Mouse (Mus musculus) ES-E14 (cell line): Measurements from ENCODE around the gene Serpina10. TPM values are rescaled to one million over a fixed set of nuclear protein-coding genes. Genes with fewer than 3 reads are reported as not detected.

ENCODE experiments used
- DNase-seq: peaks from one replicate; pipeline ENCODE4 v3.0.0-alpha.2; 2013; ENCODE audit warnings: low read depth, low spot score
- H3K27ac ChIP-seq: 2 replicates; pipeline ENCODE4 v1.5.1; 2012; ENCODE audit warnings: low read depth, mild to moderate bottlenecking, low read length, moderate library complexity, mixed read lengths; ENCODE audit not compliant: poor library complexity, insufficient read depth, severe bottlenecking
- H3K36me3 ChIP-seq: 2 replicates; pipeline ENCODE4 v1.6.1; 2012; ENCODE audit warnings: mild to moderate bottlenecking, low read length, moderate library complexity, mixed read lengths; ENCODE audit not compliant: control insufficient read depth, poor library complexity, insufficient read depth, severe bottlenecking
- H3K4me1 ChIP-seq, 2 experiments: fragments of 150-350 bp in 1 of 2; sonication (generic) in 1 of 2; 2 replicates each; pipeline ENCODE4 v1.6.1; 2012; ENCODE audit warnings: low read length in 2 of 2, mild to moderate bottlenecking in 1 of 2, mixed read lengths in 1 of 2; ENCODE audit not compliant: control insufficient read depth in 2 of 2, insufficient read depth in 2 of 2, poor library complexity in 1 of 2
- H3K4me3 ChIP-seq, 2 experiments: fragments of 150-350 bp in 1 of 2; sonication (generic) in 1 of 2; 2 replicates each; pipeline ENCODE4 v1.5.1; 2012; ENCODE audit warnings: low read length in 2 of 2, low read depth in 1 of 2, mild to moderate bottlenecking in 1 of 2, mixed read lengths in 1 of 2; ENCODE audit not compliant: insufficient read depth in 1 of 2, poor library complexity in 1 of 2, severe bottlenecking in 1 of 2
- H3K9ac ChIP-seq: 2 replicates; pipeline ENCODE4 v1.6.1; 2012; ENCODE audit warnings: low read depth, mild to moderate bottlenecking, low read length, mixed read lengths; ENCODE audit not compliant: poor library complexity, insufficient read depth, severe bottlenecking
- H3K9me3 ChIP-seq: fragments of 150-350 bp; sonication (generic); 2 replicates; pipeline ENCODE4 v1.6.1; 2012; ENCODE audit warnings: low read depth, mild to moderate bottlenecking, low read length; ENCODE audit not compliant: control insufficient read depth, insufficient read depth
- CHD2 ChIP-seq: IDR thresholded peaks from 2 replicates; pipeline ENCODE4 v1.6.1; 2014; ENCODE audit warnings: mild to moderate bottlenecking, low read depth, low read length, inconsistent platforms
- HCFC1 ChIP-seq: IDR thresholded peaks from 2 replicates; pipeline ENCODE4 v1.6.1; 2012; ENCODE audit warnings: low read length, inconsistent platforms, borderline replicate concordance; ENCODE audit not compliant: insufficient read depth
- MAFK ChIP-seq: IDR thresholded peaks from 2 replicates; pipeline ENCODE4 v1.6.1; 2014; ENCODE audit warnings: mild to moderate bottlenecking, low read depth, low read length, inconsistent platforms; ENCODE audit not compliant: insufficient read depth
- ZC3H11A ChIP-seq: IDR thresholded peaks from 2 replicates; pipeline ENCODE4 v1.6.1; 2012; ENCODE audit warnings: low read depth, mild to moderate bottlenecking, inconsistent platforms, low read length, borderline replicate concordance
- ZNF384 ChIP-seq: IDR thresholded peaks from 2 replicates; pipeline ENCODE4 v1.6.1; 2012; ENCODE audit warnings: low read depth, low read length, inconsistent platforms
- in situ Hi-C, 2 experiments: fragments of 600-800 bp; cut with MboI; formaldehyde crosslinking; loops; one replicate each; pipeline ENCODE4 v1.15.1; 2025; ENCODE audit warnings: low sequenced_read_pairs in 2 of 2, inconsistent platforms in 1 of 2; ENCODE audit not compliant: unreplicated experiment in 2 of 2
- total RNA-seq: library from RNA; depleted of rRNA; stranded (reverse); fragments of 300-350 nt; gene quantifications from 2 replicates; pipeline ENCODE4 v1.2.3, GENCODE M21; 2012

The Serpina10 gene
- total RNA-seq, 1 experiment = not detected

DNA sequence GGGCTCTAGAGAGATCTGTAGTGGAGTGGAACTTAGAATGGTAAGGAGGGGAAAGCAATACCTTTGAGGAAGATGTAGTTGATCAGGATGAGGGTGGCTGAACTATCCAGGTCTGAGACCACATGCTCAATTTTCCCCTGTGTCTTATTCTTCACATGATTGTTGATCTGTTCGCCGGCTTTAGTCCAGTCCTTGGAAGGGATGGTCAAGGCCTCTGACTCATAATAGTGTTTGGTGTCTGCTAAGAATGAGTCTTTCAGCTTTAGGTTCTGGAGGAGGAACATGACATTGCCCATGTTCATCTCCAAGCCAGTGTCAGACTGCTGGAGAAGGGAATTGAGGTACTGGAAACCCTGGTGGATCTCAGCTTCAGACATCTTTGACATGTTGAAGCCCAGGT, 22.6 kb upstream of the Serpina10 start:
- no peaks in the 10 kb centered on the region for H3K4me1 ChIP-seq
- no peak overlapping the region for H3K4me3 ChIP-seq
- TF ChIP-seq HCFC1 = no peak
- no peak for TF ChIP-seq MAFK
- no peak for TF ChIP-seq ZC3H11A
- TF ChIP-seq CHD2 = no peak
- no peak for TF ChIP-seq ZNF384
- in situ Hi-C loops = no loop called here
- no peak overlapping the region for H3K27ac ChIP-seq
- H3K36me3 ChIP-seq = no peaks in the 10 kb centered on the region
- no peak for DNase-seq
- H3K9ac ChIP-seq = no peak overlapping the region
- H3K9me3 ChIP-seq = no peaks in the 10 kb centered on the region

DNA sequence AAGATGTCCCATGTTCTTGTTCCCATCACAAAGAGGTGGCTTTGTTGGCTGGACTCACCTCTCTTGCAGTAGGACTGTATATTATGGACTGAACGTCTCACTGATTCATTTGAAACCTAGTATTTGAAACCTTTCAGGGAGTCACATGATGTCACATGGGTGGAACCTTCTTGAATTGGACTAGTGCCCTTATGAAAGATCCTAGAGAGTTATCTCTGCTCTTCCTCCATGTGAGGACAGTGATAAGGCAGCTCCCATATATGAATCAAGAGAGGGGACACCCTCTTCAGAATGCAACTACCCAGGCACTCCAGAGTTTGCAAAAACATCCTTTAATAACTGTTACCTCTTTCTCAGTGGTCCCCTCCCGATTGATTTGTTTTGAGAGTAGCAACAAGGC, 15.1 kb upstream of the Serpina10 start:
- Histone ChIP-seq H3K4me3 (no peak overlapping the region), H3K9me3 (no peaks in the 10 kb centered on the region), H3K9ac (no peak overlapping the region), H3K36me3 (no peaks in the 10 kb centered on the region), H3K4me1 (no peaks in the 10 kb centered on the region), H3K27ac (no peak overlapping the region)
- no peak for TF ChIP-seq MAFK
- no peak for TF ChIP-seq CHD2
- no peak for TF ChIP-seq ZC3H11A
- TF ChIP-seq ZNF384 = no peak
- TF ChIP-seq HCFC1 = no peak
- no peak for DNase-seq
- in situ Hi-C loops = no loop called here

- Histone ChIP-seq H3K4me3 (no peak overlapping the region), H3K9ac (no peak overlapping the region), H3K27ac (no peak overlapping the region), H3K36me3 (no peaks in the 10 kb centered on the region), H3K4me1 (no peaks in the 10 kb centered on the region), H3K9me3 (no peaks in the 10 kb centered on the region)
- DNase-seq = no peak
- TF ChIP-seq MAFK (no peak), ZNF384 (no peak), HCFC1 (no peak), CHD2 (no peak), ZC3H11A (no peak)
- in situ Hi-C loops = no loop called here
These were observed 13.4 kb upstream of the Serpina10 start for GRCm38 (mm10) chr12:103644601-103645000.

DNA sequence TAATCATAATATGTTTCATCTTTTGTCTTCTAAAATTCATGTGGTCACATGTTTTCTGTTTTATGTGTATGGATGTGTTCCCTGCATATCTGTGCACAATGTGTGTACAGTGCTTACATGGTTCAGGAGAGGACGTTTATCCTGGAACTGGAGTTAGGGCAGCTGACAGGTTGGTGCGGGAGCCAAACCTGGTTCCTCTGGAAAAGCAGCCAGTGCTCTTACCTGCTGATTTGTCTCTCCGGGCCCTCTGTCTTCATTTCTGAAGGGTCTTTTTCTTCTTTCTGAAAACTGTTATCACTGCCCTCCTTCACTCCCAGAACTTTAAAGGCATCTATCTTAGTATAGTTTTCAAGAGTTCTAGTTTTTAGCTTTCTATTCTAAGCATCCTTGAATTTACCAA, 12.6 kb upstream of the Serpina10 start:
- Histone ChIP-seq H3K4me1 (no peaks in the 10 kb centered on the region), H3K9ac (no peak overlapping the region), H3K27ac (no peak overlapping the region), H3K4me3 (no peak overlapping the region), H3K36me3 (no peaks in the 10 kb centered on the region), H3K9me3 (no peaks in the 10 kb centered on the region)
- no peak for DNase-seq
- in situ Hi-C loops = no loop called here
- no peak for TF ChIP-seq MAFK
- no peak for TF ChIP-seq ZNF384
- no peak for TF ChIP-seq ZC3H11A
- no peak for TF ChIP-seq HCFC1
- no peak for TF ChIP-seq CHD2

GRCm38 (mm10) chr12:103643336-103643735, 12.1 kb upstream of the Serpina10 start:
- TF ChIP-seq CHD2 (no peak), ZC3H11A (peak; percentile 44; the same call in 1 of the 2 replicates)
- no peak overlapping the region for H3K9ac ChIP-seq

More at GRCm38 (mm10) chr12:103643336-103643735, 12.1 kb upstream of the Serpina10 start:
- in situ Hi-C loops = no loop called here
- Histone ChIP-seq H3K36me3 (no peaks in the 10 kb centered on the region), H3K9me3 (no peaks in the 10 kb centered on the region), H3K27ac (no peak overlapping the region), H3K4me3 (no peak overlapping the region), H3K4me1 (no peaks in the 10 kb centered on the region)
- DNase-seq = peak; percentile 64
